Mouse (Mus musculus) MEL (cell line): Measurements from ENCODE around the gene Glipr1l1. TPM values are rescaled to one million over a fixed set of nuclear protein-coding genes. Genes with fewer than 3 reads are reported as not detected.
"Not testable (repeated sequence)": the region's sequence is repeated elsewhere in the genome, so short reads cannot be mapped to it uniquely, and the experiment has no call there.

Experiments used
- DNase-seq: peaks from one replicate; pipeline ENCODE4 v3.0.0; 2011; ENCODE audit warnings: low read depth, low spot score
- H3K27ac ChIP-seq: 2 replicates; pipeline ENCODE4 v1.5.1; 2012; ENCODE audit warnings: low read depth, mild to moderate bottlenecking, control low read depth, low read length, moderate library complexity; ENCODE audit not compliant: control insufficient read depth
- H3K27me3 ChIP-seq, 2 experiments: fragments of 150-350 bp in 1 of 2; sonication (generic) in 1 of 2; 2 replicates each; pipeline ENCODE4 v1.6.1; 2012; ENCODE audit warnings: low read length in 2 of 2, mild to moderate bottlenecking in 2 of 2, improper control_type of control experiment in 1 of 2, moderate library complexity in 1 of 2; ENCODE audit not compliant: insufficient read depth in 2 of 2, control insufficient read depth in 1 of 2
- H3K36me3 ChIP-seq, 2 experiments: 2 replicates each; pipeline ENCODE4 v1.6.1; 2012 to 2014; ENCODE audit warnings: low read length in 2 of 2, improper control_type of control experiment in 1 of 2, inconsistent platforms in 1 of 2, mild to moderate bottlenecking in 1 of 2; ENCODE audit not compliant: insufficient read depth in 2 of 2, control insufficient read depth in 1 of 2
- H3K4me1 ChIP-seq, 2 experiments: fragments of 150-350 bp in 1 of 2; sonication (generic) in 1 of 2; 2 replicates each; pipeline ENCODE4 v1.6.1; 2012; ENCODE audit warnings: low read length in 2 of 2, improper control_type of control experiment in 1 of 2, mild to moderate bottlenecking in 1 of 2; ENCODE audit not compliant: insufficient read depth in 2 of 2, control insufficient read depth in 1 of 2
- H3K4me3 ChIP-seq, 2 experiments: fragments of 150-350 bp in 1 of 2; sonication (generic) in 1 of 2; 2 replicates each; pipeline ENCODE4 v1.5.1; 2012; ENCODE audit warnings: low read depth in 2 of 2, low read length in 2 of 2, mild to moderate bottlenecking in 2 of 2, moderate library complexity in 2 of 2, control low read depth in 1 of 2, improper control_type of control experiment in 1 of 2; ENCODE audit not compliant: control insufficient read depth in 1 of 2, insufficient read depth in 1 of 2
- H3K79me2 ChIP-seq: 2 replicates; pipeline ENCODE4 v1.6.1; 2012; ENCODE audit warnings: mild to moderate bottlenecking, low read length, moderate library complexity; ENCODE audit not compliant: control insufficient read depth, poor library complexity, insufficient read depth
- H3K9ac ChIP-seq: 2 replicates; pipeline ENCODE4 v1.6.1; 2012; ENCODE audit warnings: low read depth, mild to moderate bottlenecking, control low read depth, low read length, moderate library complexity; ENCODE audit not compliant: control insufficient read depth, poor library complexity, severe bottlenecking
- H3K9me3 ChIP-seq: fragments of 150-350 bp; sonication (generic); replicated peaks from 2 replicates; pipeline ENCODE4 v1.6.1; 2012; ENCODE audit warnings: mild to moderate bottlenecking, low read length, improper control_type of control experiment, moderate library complexity; ENCODE audit not compliant: insufficient read depth
- BHLHE40 ChIP-seq: IDR thresholded peaks from 2 replicates; pipeline ENCODE4 v1.6.1; 2012; ENCODE audit warnings: low read depth, mild to moderate bottlenecking, inconsistent platforms, low read length, improper control_type of control experiment, borderline replicate concordance
- CTCF ChIP-seq, 3 experiments: IDR thresholded peaks in 2 of 3; conservative IDR thresholded peaks in 1 of 3; 2 replicates each; pipeline ENCODE4 v1.5.1; 2011 to 2012; ENCODE audit warnings: low read length in 3 of 3, low read depth in 2 of 3, mild to moderate bottlenecking in 2 of 3, improper control_type of control experiment in 1 of 3, inconsistent platforms in 1 of 3, mixed read lengths in 1 of 3, moderate library complexity in 1 of 3; ENCODE audit not compliant: control insufficient read depth in 1 of 3, insufficient read depth in 1 of 3, poor library complexity in 1 of 3, severe bottlenecking in 1 of 3
- EP300 ChIP-seq, 2 experiments: IDR thresholded peaks; 2 replicates each; pipeline ENCODE4 v1.6.1; 2011; ENCODE audit warnings: improper control_type of control experiment in 2 of 2, low read length in 2 of 2, low read depth in 1 of 2, mild to moderate bottlenecking in 1 of 2
- HCFC1 ChIP-seq: IDR thresholded peaks from 2 replicates; pipeline ENCODE4 v1.6.1; 2012; ENCODE audit warnings: low read depth, mild to moderate bottlenecking, inconsistent platforms, low read length, improper control_type of control experiment, moderate library complexity
- MAFK ChIP-seq: IDR thresholded peaks from 2 replicates; pipeline ENCODE4 v1.6.1; 2011; ENCODE audit warnings: low read depth, mild to moderate bottlenecking, low read length, improper control_type of control experiment, borderline replicate concordance
- MEF2A ChIP-seq: IDR thresholded peaks from 2 replicates; pipeline ENCODE4 v1.6.1; 2014; ENCODE audit warnings: low read depth, mild to moderate bottlenecking, inconsistent platforms, low read length, improper control_type of control experiment; ENCODE audit not compliant: poor library complexity, insufficient replicate concordance, severe bottlenecking; ENCODE audit errors: extremely low read depth
- POLR2A ChIP-seq, 2 experiments: IDR thresholded peaks; 2 replicates each; pipeline ENCODE4 v1.6.1; 2011 to 2012; ENCODE audit warnings: low read length in 2 of 2, mild to moderate bottlenecking in 2 of 2, control low read depth in 1 of 2, improper control_type of control experiment in 1 of 2, low read depth in 1 of 2, moderate library complexity in 1 of 2; ENCODE audit not compliant: control insufficient read depth in 1 of 2, insufficient read depth in 1 of 2, poor library complexity in 1 of 2
- POLR2AphosphoS2 ChIP-seq: IDR thresholded peaks from 2 replicates; pipeline ENCODE4 v1.6.1; 2011; ENCODE audit warnings: low read length, improper control_type of control experiment
- RAD21 ChIP-seq: IDR thresholded peaks from 2 replicates; pipeline ENCODE4 v1.6.1; 2011; ENCODE audit warnings: mild to moderate bottlenecking, low read depth, low read length, improper control_type of control experiment
- RCOR1 ChIP-seq: IDR thresholded peaks from 2 replicates; pipeline ENCODE4 v1.6.1; 2012; ENCODE audit warnings: low read depth, mild to moderate bottlenecking, inconsistent platforms, low read length, improper control_type of control experiment
- SIN3A ChIP-seq: IDR thresholded peaks from 2 replicates; pipeline ENCODE4 v1.6.1; 2012; ENCODE audit warnings: low read length, improper control_type of control experiment, inconsistent platforms
- ZC3H11A ChIP-seq: IDR thresholded peaks from 2 replicates; pipeline ENCODE4 v1.6.1; 2012; ENCODE audit warnings: low read depth, mild to moderate bottlenecking, inconsistent platforms, low read length, improper control_type of control experiment
- ZKSCAN1 ChIP-seq: IDR thresholded peaks from 2 replicates; pipeline ENCODE4 v1.6.1; 2012; ENCODE audit warnings: low read depth, mild to moderate bottlenecking, inconsistent platforms, low read length, improper control_type of control experiment, moderate library complexity
- ZMIZ1 ChIP-seq: IDR thresholded peaks from 2 replicates; pipeline ENCODE4 v1.6.1; 2012; ENCODE audit warnings: low read depth, mild to moderate bottlenecking, inconsistent platforms, low read length, improper control_type of control experiment, moderate library complexity
- polyA plus RNA-seq, 2 experiments: library from polyadenylated mRNA; stranded (reverse) in 1 of 2; unstranded in 1 of 2; fragments of >175 nt in 1 of 2; fragments of >200 nt in 1 of 2; gene quantifications; 2 replicates each; pipeline versions ENCODE4 v1.2.1 to v1.2.4; 2012; ENCODE audit warnings: low replicate concordance in 2 of 2, low read depth in 1 of 2; ENCODE audit not compliant: insufficient read length in 2 of 2, insufficient read depth in 1 of 2, missing spikeins in 1 of 2
- total RNA-seq: library from RNA; depleted of rRNA; stranded (reverse); fragments of 300-350 nt; gene quantifications from 2 replicates; pipeline ENCODE4 v1.2.3, GENCODE M21; 2012; rRNA removed

Glipr1l1 gene
- total and polyA plus RNA-seq, 3 experiments: not detected

DNA sequence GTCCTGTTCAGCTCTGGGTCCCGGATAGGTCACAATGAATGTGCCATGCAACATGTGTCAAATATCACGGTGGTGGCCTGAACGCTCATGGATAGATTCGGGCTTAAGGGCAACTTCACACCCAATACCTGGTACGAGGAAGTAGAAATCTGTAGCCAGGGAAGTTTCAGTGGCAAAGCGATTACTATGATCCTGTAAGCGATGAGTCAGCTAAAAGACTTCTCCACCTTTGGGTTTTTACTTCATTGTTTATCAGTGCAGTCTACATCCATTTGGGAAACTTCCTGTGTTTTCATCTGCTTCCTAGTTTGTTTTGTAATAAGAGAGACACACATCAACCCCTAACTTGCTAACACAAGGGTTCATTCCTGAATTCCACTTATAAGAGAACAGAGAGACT lies 50.4 kb downstream of the Glipr1l1 start:
- Histone ChIP-seq H3K27ac (no peak overlapping the region), H3K4me1 (no peaks in the 10 kb centered on the region), H3K4me3 (no peak overlapping the region), H3K36me3 (no peaks in the 10 kb centered on the region), H3K27me3 (peaks cover 0 to 2% of the 10 kb centered on the region in 2 experiments; a peak in 1 of 4 replicates), H3K9ac (no peak overlapping the region)
- DNase-seq: no peak
- TF ChIP-seq POLR2AphosphoS2: no peak
- TF ChIP-seq MAFK: no peak
- no peak for TF ChIP-seq RCOR1
- no peak for TF ChIP-seq HCFC1
- no peak for TF ChIP-seq POLR2A (IDR thresholded peaks at IDR 0.05; ENCODE audit: control insufficient read depth in 1 of 2, insufficient read depth in 1 of 2, low read depth in 1 of 2, low read length in 2 of 2, poor library complexity in 1 of 2)
- TF ChIP-seq CTCF (IDR thresholded peaks at IDR 0.05 in 2 of 3, conservative IDR thresholded peaks at IDR 0.05 in 1 of 3; ENCODE audit: control insufficient read depth in 1 of 3, insufficient read depth in 1 of 3, low read depth in 2 of 3, low read length in 3 of 3, poor library complexity in 1 of 3, severe bottlenecking in 1 of 3): no peak
- TF ChIP-seq BHLHE40: no peak
- no peak for TF ChIP-seq EP300 (IDR thresholded peaks at IDR 0.05; ENCODE audit: low read depth in 1 of 2, low read length in 2 of 2)
- TF ChIP-seq ZKSCAN1: no peak
- TF ChIP-seq SIN3A: no peak
- TF ChIP-seq RAD21: no peak
- TF ChIP-seq ZMIZ1: no peak
- TF ChIP-seq ZC3H11A: no peak
- TF ChIP-seq MEF2A: no peak
- TF ChIP-seq, all 39 proteins: peak for 0
- Histone ChIP-seq H3K9me3 (no peaks in the 10 kb centered on the region), H3K79me2 (no peaks in the 10 kb centered on the region)

DNA sequence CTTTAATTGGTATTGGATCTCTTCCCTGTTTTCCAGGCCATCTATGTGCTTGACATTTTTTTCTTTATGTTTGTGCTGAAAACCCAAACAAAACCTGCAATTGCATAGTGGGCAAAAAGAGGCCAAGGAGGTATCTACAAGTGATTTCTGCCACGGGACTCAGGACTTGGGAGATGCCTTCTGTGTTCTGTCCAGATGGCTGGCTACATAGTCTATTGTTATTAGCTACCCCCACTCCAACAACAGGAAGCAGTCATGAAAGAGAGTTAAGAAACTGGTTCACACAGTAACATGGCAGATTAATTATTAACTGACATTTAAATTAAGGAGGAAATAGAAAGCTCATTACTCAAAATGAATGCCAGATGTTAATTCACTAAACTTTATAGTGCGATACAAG lies 65.1 kb downstream of the Glipr1l1 start:
- H3K9ac ChIP-seq, H3K9me3 ChIP-seq, H3K79me2 ChIP-seq, H3K36me3 ChIP-seq, H3K27ac ChIP-seq, H3K4me1 ChIP-seq, DNase-seq, H3K4me3 ChIP-seq, H3K27me3 ChIP-seq: not testable (repeated sequence)

DNA sequence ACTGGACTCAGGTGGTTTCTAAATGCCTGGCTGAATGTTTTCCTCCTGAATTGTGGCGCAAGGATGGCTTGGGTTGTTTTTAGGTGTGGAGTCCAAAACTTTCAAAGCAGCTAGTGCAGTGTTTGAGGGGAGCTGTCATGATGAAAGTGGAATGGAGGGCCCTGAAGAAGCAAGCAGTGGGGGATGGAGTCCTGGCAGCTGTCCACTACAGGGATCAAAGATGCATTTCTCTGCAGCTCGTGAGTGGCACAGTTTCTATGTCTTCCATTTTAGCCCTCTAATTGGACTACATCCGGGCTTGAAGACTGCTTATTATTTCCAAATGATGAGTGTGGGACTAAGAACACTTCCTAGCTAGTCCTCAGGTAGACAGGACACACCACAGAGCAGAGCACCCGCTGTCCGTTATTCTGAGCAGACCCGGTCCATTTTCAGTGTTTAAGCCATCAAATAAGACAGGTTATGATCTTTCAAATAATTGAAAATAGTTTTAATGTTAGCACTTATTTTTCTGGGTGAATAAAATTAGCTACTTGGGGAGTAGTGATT lies 67.8 kb downstream of the Glipr1l1 start:
- not testable (repeated sequence) for DNase-seq, H3K27ac ChIP-seq, H3K9ac ChIP-seq, H3K27me3 ChIP-seq, H3K9me3 ChIP-seq, H3K79me2 ChIP-seq, H3K4me1 ChIP-seq, H3K36me3 ChIP-seq, H3K4me3 ChIP-seq

Other genes with a start within 250 kb of the Glipr1l1 start
- gene Krr1, start 87.5 kb upstream of the Glipr1l1 start, total RNA-seq: 69.4 and 84.9 TPM in 2 replicates
- gene Krr1, start 87.5 kb upstream of the Glipr1l1 start, polyA plus RNA-seq: 10 to 100 TPM; 66.3 to 67.2 TPM
- gene Glipr1, start 57.6 kb upstream of the Glipr1l1 start, total RNA-seq: 0.62 and 1.9 TPM in 2 replicates
- under 1 TPM in 1 of 2 experiments, not detected in 1; 0.88 TPM for gene Glipr1, start 57.6 kb upstream of the Glipr1l1 start, polyA plus RNA-seq
- gene Glipr1l2, start 23.2 kb downstream of the Glipr1l1 start, total RNA-seq: not detected in 2 replicates
- gene Glipr1l2, start 23.2 kb downstream of the Glipr1l1 start, polyA plus RNA-seq: not detected
- not detected in 2 replicates for gene Glipr1l3, start 100.1 kb downstream of the Glipr1l1 start, total RNA-seq
- not detected for gene Glipr1l3, start 100.1 kb downstream of the Glipr1l1 start, polyA plus RNA-seq
- gene Caps2, start 103.4 kb downstream of the Glipr1l1 start, total RNA-seq: not detected in 2 replicates
- gene Caps2, start 103.4 kb downstream of the Glipr1l1 start, polyA plus RNA-seq: not detected
- gene Kcnc2, start 210.9 kb downstream of the Glipr1l1 start, total RNA-seq: not detected in 2 replicates
- gene Kcnc2, start 210.9 kb downstream of the Glipr1l1 start, polyA plus RNA-seq: not detected